Mouse (Mus musculus): ENCODE results near the gene Mgmt. TPM values are rescaled to one million over a fixed set of nuclear protein-coding genes. Genes with fewer than 3 reads are reported as not detected.

The Mgmt gene
- polyA plus RNA-seq, 1 experiment from 2014 or later, result 6.1 TPM

GRCm38 (mm10) chr7:136852721-136853120 is 41.7 kb upstream of the Mgmt start:
- H3K27me3 ChIP-seq (ENCODE audit: control insufficient read depth, insufficient read depth, low read depth, low read length), result no peaks in the 10 kb centered on the region
- peaks cover 12% of the 10 kb centered on the region for H3K4me1 ChIP-seq (replicated peaks; ENCODE audit: control insufficient read depth, insufficient read depth, low read length)
- no peaks in the 10 kb centered on the region for H3K9me3 ChIP-seq (ENCODE audit: control insufficient read depth, low read length)
- 46% methylated on average over 4 of the region's 4 CpGs for WGBS
- no peak overlapping the region for H3K4me2 ChIP-seq (ENCODE audit: low read depth, low read length)
- H3K9ac ChIP-seq (ENCODE audit: low read length), result no peak overlapping the region
- no peak for ATAC-seq (ENCODE audit: low read depth)
- H3K27ac ChIP-seq (ENCODE audit: low read length), result no peak overlapping the region
- H3K36me3 ChIP-seq (ENCODE audit: control insufficient read depth, insufficient read depth, low read length), result no peaks in the 10 kb centered on the region
- no peak overlapping the region for H3K4me3 ChIP-seq (ENCODE audit: low read length)

GRCm38 (mm10) chr7:136864677-136865463 is 29.5 kb upstream of the Mgmt start:
- H3K9ac ChIP-seq (ENCODE audit: low read length), result no peak overlapping the region
- H3K36me3 ChIP-seq (ENCODE audit: control insufficient read depth, insufficient read depth, low read length), result no peaks in the 10 kb centered on the region
- peak overlapping the region; percentile 72 for H3K27ac ChIP-seq (ENCODE audit: low read length)
- 21% methylated on average over 7 of the region's 7 CpGs for WGBS
- no peak overlapping the region for H3K4me3 ChIP-seq (ENCODE audit: low read length)
- no peaks in the 10 kb centered on the region for H3K27me3 ChIP-seq (ENCODE audit: control insufficient read depth, insufficient read depth, low read depth, low read length)
- H3K9me3 ChIP-seq (ENCODE audit: control insufficient read depth, low read length), result no peaks in the 10 kb centered on the region; the same call in 1 of the 2 replicates
- peaks cover 16% of the 10 kb centered on the region for H3K4me1 ChIP-seq (replicated peaks; ENCODE audit: control insufficient read depth, insufficient read depth, low read length)
- ATAC-seq (ENCODE audit: low read depth), result peak; percentile 89
- no peak overlapping the region for H3K4me2 ChIP-seq (ENCODE audit: low read depth, low read length)

- Histone ChIP-seq H3K27ac (ENCODE audit: low read length) (no peak overlapping the region; the same call in 1 of the 2 replicates), H3K9ac (ENCODE audit: low read length) (no peak overlapping the region), H3K4me1 (replicated peaks; ENCODE audit: control insufficient read depth, insufficient read depth, low read length) (peaks cover 16% of the 10 kb centered on the region), H3K27me3 (ENCODE audit: control insufficient read depth, insufficient read depth, low read depth, low read length) (peaks cover 4% of the 10 kb centered on the region; the same call in 1 of the 2 replicates), H3K36me3 (ENCODE audit: control insufficient read depth, insufficient read depth, low read length) (no peaks in the 10 kb centered on the region), H3K9me3 (ENCODE audit: control insufficient read depth, low read length) (no peaks in the 10 kb centered on the region; the same call in 1 of the 2 replicates), H3K4me3 (ENCODE audit: low read length) (no peak overlapping the region), H3K4me2 (ENCODE audit: low read depth, low read length) (no peak overlapping the region)
- no peak for ATAC-seq (ENCODE audit: low read depth)
- 90% methylated on average over 4 of the region's 4 CpGs for WGBS
Observed at GRCm38 (mm10) chr7:136865876-136866275, 28.5 kb upstream of the Mgmt start.

- H3K9ac ChIP-seq (ENCODE audit: low read length), result no peak overlapping the region
- peaks cover 16% of the 10 kb centered on the region for H3K4me1 ChIP-seq (replicated peaks; ENCODE audit: control insufficient read depth, insufficient read depth, low read length)
- H3K4me3 ChIP-seq (ENCODE audit: low read length), result no peak overlapping the region
- peak; percentile 86 for ATAC-seq (ENCODE audit: low read depth)
- no peaks in the 10 kb centered on the region; the same call in 1 of the 2 replicates for H3K9me3 ChIP-seq (ENCODE audit: control insufficient read depth, low read length)
- no peaks in the 10 kb centered on the region for H3K36me3 ChIP-seq (ENCODE audit: control insufficient read depth, insufficient read depth, low read length)
- H3K27me3 ChIP-seq (ENCODE audit: control insufficient read depth, insufficient read depth, low read depth, low read length), result peaks cover 5% of the 10 kb centered on the region; the same call in 1 of the 2 replicates
- 46% methylated on average over 4 of the region's 4 CpGs for WGBS
- H3K4me2 ChIP-seq (ENCODE audit: low read depth, low read length), result no peak overlapping the region
- H3K27ac ChIP-seq (ENCODE audit: low read length), result no peak overlapping the region; the same call in 1 of the 2 replicates
Observed at GRCm38 (mm10) chr7:136866535-136866934, 27.9 kb upstream of the Mgmt start.

GRCm38 (mm10) chr7:136871535-136871934 is 22.9 kb upstream of the Mgmt start:
- 0 out of 2 replicates have a peak, but pooled peaks cover 3% of the 10 kb centered on the region for H3K4me1 ChIP-seq (replicated peaks; ENCODE audit: control insufficient read depth, insufficient read depth, low read length)
- no peak for ATAC-seq (ENCODE audit: low read depth)
- H3K4me2 ChIP-seq (ENCODE audit: low read depth, low read length), result no peak overlapping the region
- H3K9me3 ChIP-seq (ENCODE audit: control insufficient read depth, low read length), result no peaks in the 10 kb centered on the region
- no peaks in the 10 kb centered on the region for H3K36me3 ChIP-seq (ENCODE audit: control insufficient read depth, insufficient read depth, low read length)
- WGBS, result 51% methylated on average over 11 of the region's 11 CpGs
- no peak overlapping the region for H3K27ac ChIP-seq (ENCODE audit: low read length)
- no peak overlapping the region for H3K9ac ChIP-seq (ENCODE audit: low read length)
- H3K4me3 ChIP-seq (ENCODE audit: low read length), result no peak overlapping the region
- peaks cover 8% of the 10 kb centered on the region; the same call in 1 of the 2 replicates for H3K27me3 ChIP-seq (ENCODE audit: control insufficient read depth, insufficient read depth, low read depth, low read length)

- Histone ChIP-seq H3K4me1 (replicated peaks; ENCODE audit: control insufficient read depth, insufficient read depth, low read length) (0 out of 2 replicates have a peak, but pooled peaks cover under 1% of the 10 kb centered on the region), H3K36me3 (ENCODE audit: control insufficient read depth, insufficient read depth, low read length) (no peaks in the 10 kb centered on the region), H3K27ac (ENCODE audit: low read length) (no peak overlapping the region), H3K9me3 (ENCODE audit: control insufficient read depth, low read length) (no peaks in the 10 kb centered on the region), H3K9ac (ENCODE audit: low read length) (no peak overlapping the region), H3K4me2 (ENCODE audit: low read depth, low read length) (no peak overlapping the region), H3K4me3 (ENCODE audit: low read length) (no peak overlapping the region), H3K27me3 (ENCODE audit: control insufficient read depth, insufficient read depth, low read depth, low read length) (peaks cover 8% of the 10 kb centered on the region; the same call in 1 of the 2 replicates)
- no peak for ATAC-seq (ENCODE audit: low read depth)
- WGBS, result 20% methylated on average over 8 of the region's 8 CpGs
Observed at GRCm38 (mm10) chr7:136872059-136872458, 22.4 kb upstream of the Mgmt start.

GRCm38 (mm10) chr7:136874396-136874795 is 20.0 kb upstream of the Mgmt start:
- no peak overlapping the region for H3K27ac ChIP-seq (ENCODE audit: low read length)
- no peak overlapping the region for H3K9ac ChIP-seq (ENCODE audit: low read length)
- whole genome bisulfite sequencing, result 10% methylated on average over 1 of the region's 1 CpGs
- H3K9me3 ChIP-seq (ENCODE audit: control insufficient read depth, low read length), result no peaks in the 10 kb centered on the region
- no peak for ATAC-seq (ENCODE audit: low read depth)
- H3K4me3 ChIP-seq (ENCODE audit: low read length), result no peak overlapping the region
- no peak overlapping the region for H3K4me2 ChIP-seq (ENCODE audit: low read depth, low read length)
- H3K36me3 ChIP-seq (ENCODE audit: control insufficient read depth, insufficient read depth, low read length), result no peaks in the 10 kb centered on the region
- no peaks in the 10 kb centered on the region for H3K4me1 ChIP-seq (replicated peaks; ENCODE audit: control insufficient read depth, insufficient read depth, low read length)
- peaks cover 8% of the 10 kb centered on the region; the same call in 1 of the 2 replicates for H3K27me3 ChIP-seq (ENCODE audit: control insufficient read depth, insufficient read depth, low read depth, low read length)

- Histone ChIP-seq H3K4me1 (replicated peaks; ENCODE audit: control insufficient read depth, insufficient read depth, low read length) (no peaks in the 10 kb centered on the region), H3K9me3 (ENCODE audit: control insufficient read depth, low read length) (no peaks in the 10 kb centered on the region), H3K4me2 (ENCODE audit: low read depth, low read length) (no peak overlapping the region), H3K36me3 (ENCODE audit: control insufficient read depth, insufficient read depth, low read length) (no peaks in the 10 kb centered on the region), H3K27me3 (ENCODE audit: control insufficient read depth, insufficient read depth, low read depth, low read length) (no peaks in the 10 kb centered on the region), H3K27ac (ENCODE audit: low read length) (no peak overlapping the region), H3K9ac (ENCODE audit: low read length) (no peak overlapping the region), H3K4me3 (ENCODE audit: low read length) (no peak overlapping the region)
- ATAC-seq (ENCODE audit: low read depth), result no peak
- 73% methylated on average over 4 of the region's 4 CpGs for WGBS
Observed at GRCm38 (mm10) chr7:136880386-136880785, 14.0 kb upstream of the Mgmt start.

- WGBS, result 81% methylated on average over 6 of the region's 6 CpGs
- Histone ChIP-seq H3K4me2 (ENCODE audit: low read depth, low read length) (no peak overlapping the region), H3K9ac (ENCODE audit: low read length) (no peak overlapping the region)
Observed at GRCm38 (mm10) chr7:136888161-136888560, 6.3 kb upstream of the Mgmt start.

More at GRCm38 (mm10) chr7:136888161-136888560, 6.3 kb upstream of the Mgmt start:
- H3K36me3 ChIP-seq (ENCODE audit: control insufficient read depth, insufficient read depth, low read length), result no peaks in the 10 kb centered on the region
- no peak for ATAC-seq (ENCODE audit: low read depth)
- H3K9me3 ChIP-seq (ENCODE audit: control insufficient read depth, low read length), result no peaks in the 10 kb centered on the region
- no peaks in the 10 kb centered on the region for H3K4me1 ChIP-seq (replicated peaks; ENCODE audit: control insufficient read depth, insufficient read depth, low read length)
- H3K27ac ChIP-seq (ENCODE audit: low read length), result no peak overlapping the region
- H3K27me3 ChIP-seq (ENCODE audit: control insufficient read depth, insufficient read depth, low read depth, low read length), result no peaks in the 10 kb centered on the region
- H3K4me3 ChIP-seq (ENCODE audit: low read length), result no peak overlapping the region

Data from lung, embryonic 16.5 days (tissue).